Mouse (Mus musculus) liver, embryonic 13.5 days (tissue): ENCODE measurements around the gene S100a4. TPM values are rescaled to one million over a fixed set of nuclear protein-coding genes. Genes with fewer than 3 reads are reported as not detected.

Experiments used
- ATAC-seq: fragments of 200-750 bp; cut with Nextera tagmentation; 2 replicates; pipeline ENCODE4 v1.8.0; 2017; ENCODE audit warnings: low read depth, mild to moderate bottlenecking, moderate number of reproducible peaks, moderate library complexity
- DNase-seq: peaks from one replicate; pipeline ENCODE4 v3.0.0; 2022
- H3K27ac ChIP-seq: fragments of 300-500 bp; sonication (generic); 2 replicates; pipeline ENCODE4 v1.5.1; 2015; ENCODE audit warnings: moderate library complexity, mild to moderate bottlenecking, inconsistent platforms
- H3K27me3 ChIP-seq: fragments of 300-500 bp; sonication (generic); 2 replicates; pipeline ENCODE4 v1.6.1; 2015; ENCODE audit warnings: mild to moderate bottlenecking, inconsistent platforms
- H3K36me3 ChIP-seq: fragments of 300-500 bp; sonication (generic); 2 replicates; pipeline ENCODE4 v1.6.1; 2015; ENCODE audit warnings: mild to moderate bottlenecking, inconsistent platforms
- H3K4me1 ChIP-seq: fragments of 300-500 bp; sonication (generic); replicated peaks from 2 replicates; pipeline ENCODE4 v1.6.1; 2015; ENCODE audit warnings: inconsistent platforms
- H3K4me2 ChIP-seq: fragments of 300-500 bp; sonication (generic); 2 replicates; pipeline ENCODE4 v1.6.1; 2015; ENCODE audit warnings: inconsistent platforms, mild to moderate bottlenecking, moderate library complexity
- H3K4me3 ChIP-seq: fragments of 300-500 bp; sonication (generic); replicated peaks from 2 replicates; pipeline ENCODE4 v1.5.1; 2015; ENCODE audit warnings: mild to moderate bottlenecking, inconsistent platforms
- H3K9ac ChIP-seq: fragments of 300-500 bp; sonication (generic); 2 replicates; pipeline ENCODE4 v1.6.1; 2015; ENCODE audit warnings: mild to moderate bottlenecking, inconsistent platforms
- H3K9me3 ChIP-seq: fragments of 300-500 bp; sonication (generic); replicated peaks from 2 replicates; pipeline ENCODE4 v1.6.1; 2016; ENCODE audit warnings: inconsistent platforms
- WGBS: fragments of 180-500 bp; shearing (Covaris S2); methylation state at CpG from one replicate; pipeline ENCODE4 v1.1.7; 2015; ENCODE audit not compliant: insufficient replicate concordance; 5-methylcytosine and 5-hydroxymethylcytosine counted together
- polyA plus RNA-seq: library from polyadenylated mRNA; unstranded; fragments of >200 nt; fragmentation: Nextera tagmentation; extraction: Ambion mirVana; gene quantifications from 2 replicates; pipeline ENCODE4 v1.2.1, GENCODE M21; 2015

Gene S100a4
- polyA plus RNA-seq, 1 experiment from 2014 or later = 0.59 TPM

- Histone ChIP-seq H3K4me1 (peaks cover 8% of the 10 kb centered on the region), H3K27me3 (no peaks in the 10 kb centered on the region), H3K27ac (no peak overlapping the region), H3K9ac (no peak overlapping the region), H3K4me3 (no peak overlapping the region), H3K36me3 (no peaks in the 10 kb centered on the region), H3K4me2 (no peak overlapping the region), H3K9me3 (no peaks in the 10 kb centered on the region)
- no peak for ATAC-seq
- WGBS = 57% methylated on average over 8 of the region's 8 CpGs
- DNase-seq = no peak
Measured at GRCm38 (mm10) chr3:90600458-90601195, 2.9 kb upstream of the S100a4 start.

GRCm38 (mm10) chr3:90601486-90602110, 2.0 kb upstream of the S100a4 start, which contains the start of gene Gm42674:
TSS of gene Gm42674 (plus strand) at chr3:90601904.
- Histone ChIP-seq H3K4me1 (peaks cover 8% of the 10 kb centered on the region), H3K4me2 (no peak within 1 kb of the TSS), H3K9me3 (no peaks in the 10 kb centered on the region), H3K36me3 (no peaks in the 10 kb centered on the region), H3K9ac (no peak within 1 kb of the TSS), H3K4me3 (no peak within 1 kb of the TSS), H3K27ac (no peak within 1 kb of the TSS), H3K27me3 (no peaks in the 10 kb centered on the region)
- 68% methylated on average over 11 of the region's 11 CpGs for WGBS
- DNase-seq (no peak), ATAC-seq (no peak)

- no peak overlapping the region for H3K9ac ChIP-seq
- H3K4me1 ChIP-seq = peaks cover 8% of the 10 kb centered on the region
- H3K36me3 ChIP-seq = no peaks in the 10 kb centered on the region
- no peaks in the 10 kb centered on the region for H3K9me3 ChIP-seq
- DNase-seq = no peak
- no peak overlapping the region for H3K4me3 ChIP-seq
- no peaks in the 10 kb centered on the region for H3K27me3 ChIP-seq
- 51% methylated on average over 4 of the region's 4 CpGs for WGBS
- no peak for ATAC-seq
- H3K4me2 ChIP-seq = no peak overlapping the region
- H3K27ac ChIP-seq = no peak overlapping the region
Measured at GRCm38 (mm10) chr3:90604416-90604815, 845 bp downstream of the S100a4 start.

GRCm38 (mm10) chr3:90605049-90605448, 1.5 kb downstream of the S100a4 start:
- no peak overlapping the region for H3K9ac ChIP-seq
- DNase-seq = no peak
- no peak overlapping the region for H3K27ac ChIP-seq
- 34% methylated on average over 3 of the region's 3 CpGs for WGBS
- H3K36me3 ChIP-seq = no peaks in the 10 kb centered on the region
- no peaks in the 10 kb centered on the region for H3K27me3 ChIP-seq
- H3K9me3 ChIP-seq = no peaks in the 10 kb centered on the region
- ATAC-seq = no peak
- no peak overlapping the region for H3K4me3 ChIP-seq
- H3K4me2 ChIP-seq = no peak overlapping the region
- H3K4me1 ChIP-seq = peaks cover 8% of the 10 kb centered on the region

GRCm38 (mm10) chr3:90605736-90606135, 2.2 kb downstream of the S100a4 start:
- no peaks in the 10 kb centered on the region for H3K36me3 ChIP-seq
- H3K4me3 ChIP-seq = no peak overlapping the region
- DNase-seq (no peak), ATAC-seq (no peak)
- peaks cover 8% of the 10 kb centered on the region for H3K4me1 ChIP-seq
- no peaks in the 10 kb centered on the region for H3K27me3 ChIP-seq
- no peak overlapping the region for H3K4me2 ChIP-seq
- H3K9ac ChIP-seq = no peak overlapping the region
- no peak overlapping the region for H3K27ac ChIP-seq
- no peaks in the 10 kb centered on the region for H3K9me3 ChIP-seq
- WGBS = 62% methylated on average over 2 of the region's 2 CpGs

GRCm38 (mm10) chr3:90606185-90606584, 2.6 kb downstream of the S100a4 start:
- WGBS = 68% methylated on average over 6 of the region's 6 CpGs
- no peak overlapping the region for H3K4me3 ChIP-seq
- ATAC-seq = no peak
- no peaks in the 10 kb centered on the region for H3K36me3 ChIP-seq
- no peak overlapping the region for H3K9ac ChIP-seq
- no peaks in the 10 kb centered on the region for H3K27me3 ChIP-seq
- H3K9me3 ChIP-seq = no peaks in the 10 kb centered on the region
- H3K4me1 ChIP-seq = peaks cover 8% of the 10 kb centered on the region
- no peak overlapping the region for H3K4me2 ChIP-seq
- no peak for DNase-seq
- H3K27ac ChIP-seq = no peak overlapping the region

GRCm38 (mm10) chr3:90607361-90607760, 3.8 kb downstream of the S100a4 start:
- no peak for ATAC-seq
- no peak for DNase-seq
- Histone ChIP-seq H3K9me3 (no peaks in the 10 kb centered on the region), H3K4me1 (peaks cover 8% of the 10 kb centered on the region), H3K4me2 (no peak overlapping the region), H3K4me3 (no peak overlapping the region), H3K27me3 (no peaks in the 10 kb centered on the region), H3K9ac (no peak overlapping the region), H3K36me3 (no peaks in the 10 kb centered on the region), H3K27ac (no peak overlapping the region)
- 70% methylated on average over 3 of the region's 3 CpGs for WGBS

GRCm38 (mm10) chr3:90608223-90608622, 4.7 kb downstream of the S100a4 start, which contains the start of gene S100a5:
TSS of gene S100a5 (plus strand) at chr3:90608523.
- Histone ChIP-seq H3K27ac (no peak within 1 kb of the TSS), H3K36me3 (no peaks in the 10 kb centered on the region), H3K4me1 (peaks cover 15% of the 10 kb centered on the region), H3K9me3 (no peaks in the 10 kb centered on the region), H3K27me3 (peaks cover 3% of the 10 kb centered on the region; the same call in 1 of the 2 replicates), H3K4me3 (no peak within 1 kb of the TSS), H3K4me2 (no peak within 1 kb of the TSS), H3K9ac (no peak within 1 kb of the TSS)
- 35% methylated on average over 3 of the region's 3 CpGs for WGBS
- no peak for DNase-seq
- ATAC-seq = no peak

- DNase-seq (no peak), ATAC-seq (no peak)
- Histone ChIP-seq H3K4me1 (peaks cover 14% of the 10 kb centered on the region), H3K4me2 (no peak overlapping the region), H3K9me3 (no peaks in the 10 kb centered on the region), H3K27me3 (peaks cover 11% of the 10 kb centered on the region; the same call in 1 of the 2 replicates), H3K27ac (no peak overlapping the region), H3K4me3 (no peak overlapping the region), H3K36me3 (no peaks in the 10 kb centered on the region), H3K9ac (no peak overlapping the region)
Measured at GRCm38 (mm10) chr3:90609102-90609501, 5.5 kb downstream of the S100a4 start.

GRCm38 (mm10) chr3:90611494-90611893, 7.9 kb downstream of the S100a4 start:
- no peak for ATAC-seq
- H3K4me1 ChIP-seq = peaks cover 8% of the 10 kb centered on the region
- 65% methylated on average over 3 of the region's 3 CpGs for WGBS
- no peak overlapping the region for H3K9ac ChIP-seq
- no peak overlapping the region for H3K4me3 ChIP-seq
- H3K27me3 ChIP-seq = peaks cover 11% of the 10 kb centered on the region; the same call in 1 of the 2 replicates
- no peak for DNase-seq
- no peak overlapping the region for H3K4me2 ChIP-seq
- no peaks in the 10 kb centered on the region for H3K9me3 ChIP-seq
- no peak overlapping the region for H3K27ac ChIP-seq
- H3K36me3 ChIP-seq = no peaks in the 10 kb centered on the region

- Histone ChIP-seq H3K4me3 (no peak overlapping the region), H3K36me3 (no peaks in the 10 kb centered on the region), H3K9me3 (no peaks in the 10 kb centered on the region), H3K4me1 (peaks cover 8% of the 10 kb centered on the region), H3K4me2 (no peak overlapping the region), H3K27me3 (peaks cover 11% of the 10 kb centered on the region; the same call in 1 of the 2 replicates), H3K27ac (no peak overlapping the region), H3K9ac (no peak overlapping the region)
- ATAC-seq (no peak), DNase-seq (no peak)
- WGBS = 30% methylated on average over 4 of the region's 4 CpGs
Measured at GRCm38 (mm10) chr3:90612061-90612460, 8.5 kb downstream of the S100a4 start.
